In genomic region chr2:130535017-130535416, GRCm38 (mm10) we compare ENCODE assay signal across 50 mouse cellular contexts. TPM values are rescaled to one million over a fixed set of nuclear protein-coding genes. Genes with fewer than 3 reads are reported as not detected.
"Had no signal": no experiment of that assay in that cellular context is flagged by ENCODE, and none has a peak within 500 bp of the region (broad histone marks: within the 10 kb centered on the region; RNA-seq: fewer than 3 reads in every experiment).

No protein-coding gene starts in this region.

- H3K4me3 ChIP-seq: heart, embryonic 10.5 days; heart, embryonic 12.5 days; heart, embryonic 13.5 days; heart, embryonic 15.5 days; hindbrain, embryonic 10.5 days; hindbrain, embryonic 12.5 days; hindbrain, embryonic 13.5 days; hindbrain, embryonic 15.5 days; intestine, embryonic 15.5 days; kidney, embryonic 15.5 days; layer of hippocampus, adult 2 months; left cerebral cortex, adult 2 months had no signal

- ATAC-seq: hindbrain, embryonic 16.5 days; hindbrain, postnatal 0 days; inflammation-experienced regulatory T-cells, adult 6 months; intestine, embryonic 15.5 days; intestine, embryonic 16.5 days; intestine, postnatal 0 days had no signal

- H3K9me3 ChIP-seq: heart, embryonic 10.5 days; heart, embryonic 12.5 days; heart, embryonic 13.5 days; heart, embryonic 15.5 days; hindbrain, embryonic 10.5 days; hindbrain, embryonic 12.5 days; hindbrain, embryonic 13.5 days; hindbrain, embryonic 15.5 days; intestine, embryonic 15.5 days; kidney, embryonic 15.5 days had no signal

- H3K9ac ChIP-seq: heart, embryonic 12.5 days; heart, embryonic 13.5 days; heart, embryonic 15.5 days; hindbrain, embryonic 12.5 days; hindbrain, embryonic 13.5 days; hindbrain, embryonic 14.5 days; hindbrain, embryonic 15.5 days; intestine, embryonic 15.5 days; kidney, embryonic 15.5 days had no signal

- DNase-seq: heart, postnatal 10 days; heart, postnatal 14 days; heart, postnatal 36 days; heart, postnatal 4 days; kidney, adult 11 months; kidney, adult 18-20 months; kidney, adult 8-10 months; kidney, adult 9 months; kidney, postnatal 10 days; kidney, postnatal 14 days; kidney, postnatal 25 days; kidney, postnatal 36 days; kidney, postnatal 4 days; layer of hippocampus, adult 9-11 months; layer of hippocampus, postnatal 36 days had no signal

- H3K27ac ChIP-seq: heart, embryonic 10.5 days; heart, embryonic 13.5 days; heart, embryonic 15.5 days; hindbrain, embryonic 10.5 days; hindbrain, embryonic 12.5 days; hindbrain, embryonic 13.5 days; hindbrain, embryonic 14.5 days; hindbrain, embryonic 15.5 days; hindbrain, postnatal 0 days; intestine, embryonic 15.5 days; kidney, embryonic 15.5 days; kidney, postnatal 0 days; layer of hippocampus, adult 2 months; left cerebral cortex, adult 2 months had no signal

- H3K4me1 ChIP-seq: heart, embryonic 12.5 days; heart, embryonic 13.5 days; heart, embryonic 15.5 days; hindbrain, embryonic 10.5 days; hindbrain, embryonic 12.5 days; hindbrain, embryonic 13.5 days; hindbrain, embryonic 15.5 days; intestine, embryonic 15.5 days; kidney, embryonic 15.5 days had no signal

- H3K4me2 ChIP-seq: heart, embryonic 11.5 days; heart, embryonic 12.5 days; heart, embryonic 13.5 days; heart, embryonic 15.5 days; hindbrain, embryonic 12.5 days; hindbrain, embryonic 13.5 days; hindbrain, embryonic 14.5 days; hindbrain, embryonic 15.5 days; intestine, embryonic 15.5 days; kidney, embryonic 15.5 days had no signal

- H3K27me3 ChIP-seq: heart, embryonic 12.5 days; heart, embryonic 13.5 days; heart, embryonic 15.5 days; hindbrain, embryonic 12.5 days; hindbrain, embryonic 13.5 days; hindbrain, embryonic 15.5 days; intestine, embryonic 15.5 days; kidney, embryonic 15.5 days had no signal

RNA-seq across cellular contexts. Expression of gene Oxt, which starts 41.0 kb away (rescaled TPM):
- total RNA-seq: heart, postnatal 14 days; heart, postnatal 25 days; heart, postnatal 36 days; heart, postnatal 4 days; hematopoietic stem cell, adult 5-6 weeks; layer of hippocampus, adult 18-20 months; layer of hippocampus, adult 2 months; layer of hippocampus, postnatal 10 days; layer of hippocampus, postnatal 14 days; layer of hippocampus, postnatal 25 days; layer of hippocampus, postnatal 36 days; left cerebral cortex, adult 18-20 months had no signal
- polyA plus RNA-seq: heart, embryonic 10.5 days; heart, embryonic 11.5 days; heart, embryonic 12.5 days; heart, embryonic 13.5 days; heart, embryonic 14.5 days; heart, embryonic 15.5 days; heart, embryonic 16.5 days; heart, postnatal 0 days; hindbrain, embryonic 10.5 days; hindbrain, embryonic 11.5 days; hindbrain, embryonic 12.5 days; hindbrain, embryonic 13.5 days; hindbrain, embryonic 14.5 days; hindbrain, embryonic 15.5 days; hindbrain, postnatal 0 days; inflammation-experienced regulatory T-cells, adult 6 months; intestine, embryonic 14.5 days; intestine, embryonic 15.5 days; intestine, embryonic 16.5 days; intestine, postnatal 0 days; kidney, embryonic 14.5 days; kidney, embryonic 15.5 days; large intestine, adult 2 months had no signal

RNA-seq across cellular contexts. Expression of gene Avp, which starts 47.3 kb away (rescaled TPM):
- total RNA-seq: hematopoietic stem cell, adult 5-6 weeks; layer of hippocampus, postnatal 10 days had no signal
- polyA plus RNA-seq: heart, embryonic 13.5 days; heart, embryonic 14.5 days; heart, embryonic 15.5 days; heart, embryonic 16.5 days; hindbrain, embryonic 10.5 days; hindbrain, embryonic 11.5 days; hindbrain, embryonic 12.5 days; hindbrain, embryonic 13.5 days; hindbrain, embryonic 14.5 days; hindbrain, embryonic 15.5 days; hindbrain, embryonic 16.5 days; inflammation-experienced regulatory T-cells, adult 6 months; intestine, embryonic 14.5 days; intestine, embryonic 15.5 days; intestine, embryonic 16.5 days; intestine, postnatal 0 days; kidney, embryonic 14.5 days; kidney, embryonic 15.5 days; kidney, embryonic 16.5 days; kidney, postnatal 0 days; large intestine, adult 2 months had no signal
